Mouse (Mus musculus) midbrain, embryonic 14.5 days (tissue): ENCODE data around the gene Spdef. TPM values are rescaled to one million over a fixed set of nuclear protein-coding genes. Genes with fewer than 3 reads are reported as not detected.

Source experiments
- ATAC-seq: fragments of 200-750 bp; cut with Nextera tagmentation; 2 replicates; pipeline ENCODE4 v1.8.0; 2017; ENCODE audit warnings: moderate number of reproducible peaks, moderate library complexity; ENCODE audit not compliant: low FRiP score, low TSS enrichment
- DNase-seq: peaks from one replicate; pipeline ENCODE4 v3.0.0-alpha.2; 2015
- H3K27ac ChIP-seq: fragments of 300-500 bp; sonication (generic); replicated peaks from 2 replicates; pipeline ENCODE4 v1.5.1; 2014; ENCODE audit warnings: mild to moderate bottlenecking, low read depth, low read length, moderate library complexity
- H3K27me3 ChIP-seq: fragments of 300-500 bp; sonication (generic); 2 replicates; pipeline ENCODE4 v1.6.1; 2014; ENCODE audit warnings: low read length, control low read depth, mixed read lengths; ENCODE audit not compliant: control insufficient read depth, insufficient read depth
- H3K36me3 ChIP-seq: fragments of 300-500 bp; sonication (generic); 2 replicates; pipeline ENCODE4 v1.6.1; 2014; ENCODE audit warnings: low read length, control low read depth; ENCODE audit not compliant: control insufficient read depth, insufficient read depth
- H3K4me1 ChIP-seq: fragments of 300-500 bp; sonication (generic); 2 replicates; pipeline ENCODE4 v1.6.1; 2014; ENCODE audit warnings: mild to moderate bottlenecking, antibody characterized with exemption, low read length, control low read depth; ENCODE audit not compliant: control insufficient read depth, insufficient read depth
- H3K4me2 ChIP-seq: fragments of 300-500 bp; sonication (generic); 2 replicates; pipeline ENCODE4 v1.6.1; 2014; ENCODE audit warnings: mild to moderate bottlenecking, low read length, moderate library complexity
- H3K4me3 ChIP-seq: fragments of 300-500 bp; sonication (generic); replicated peaks from 2 replicates; pipeline ENCODE4 v1.5.1; 2014; ENCODE audit warnings: low read depth, low read length
- H3K9ac ChIP-seq: fragments of 300-500 bp; sonication (generic); replicated peaks from 2 replicates; pipeline ENCODE4 v1.6.1; 2014; ENCODE audit warnings: mild to moderate bottlenecking, low read length, moderate library complexity
- H3K9me3 ChIP-seq: fragments of 300-500 bp; sonication (generic); 2 replicates; pipeline ENCODE4 v1.6.1; 2016; ENCODE audit warnings: low read length, control low read depth, mixed read lengths; ENCODE audit not compliant: control insufficient read depth
- WGBS: fragments of 180-500 bp; shearing (Covaris S2); extraction: QIAGEN DNeasy Blood & Tissue Kit; methylation state at CpG from one replicate; pipeline ENCODE4 v1.1.7; 2014; 5-methylcytosine and 5-hydroxymethylcytosine counted together
- polyA plus RNA-seq: library from polyadenylated mRNA; unstranded; fragments of >200 nt; fragmentation: Nextera tagmentation; extraction: Ambion mirVana; gene quantifications from 2 replicates; pipeline ENCODE4 v1.2.1, GENCODE M21; 2014

Gene Spdef
- polyA plus RNA-seq, 1 experiment from 2014 or later: 1.5 TPM

DNA sequence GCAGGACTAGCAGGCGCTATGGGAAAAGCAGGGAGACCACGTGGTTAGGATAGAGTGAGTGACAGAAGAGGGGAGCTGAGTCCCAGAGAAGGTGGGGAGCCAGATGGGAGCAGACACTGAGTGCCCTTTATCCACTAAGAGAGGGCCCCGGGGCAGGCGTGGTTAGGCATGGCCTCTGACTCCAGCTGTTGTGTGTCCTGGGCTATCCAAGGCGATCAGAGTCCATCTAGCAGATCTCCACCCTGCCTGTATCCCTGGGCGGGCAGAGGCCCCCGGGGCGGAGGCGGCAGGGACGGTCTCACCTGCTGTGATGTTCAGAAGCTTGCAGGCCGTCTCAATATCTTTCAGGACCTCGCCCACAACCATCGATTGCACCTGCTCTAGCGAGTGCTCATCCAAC lies 9.1 kb downstream of the Spdef start:
- no peak overlapping the region for H3K27ac ChIP-seq
- DNase-seq: no peak
- no peaks in the 10 kb centered on the region for H3K9me3 ChIP-seq
- WGBS: 68% methylated on average over 14 of the region's 14 CpGs
- 0 out of 2 replicates have a peak, but pooled peaks cover 7% of the 10 kb centered on the region for H3K4me1 ChIP-seq
- no peaks in the 10 kb centered on the region for H3K36me3 ChIP-seq
- ATAC-seq: no peak
- no peak overlapping the region for H3K4me2 ChIP-seq
- H3K4me3 ChIP-seq: no peak overlapping the region
- H3K9ac ChIP-seq: no peak overlapping the region
- H3K27me3 ChIP-seq: no peaks in the 10 kb centered on the region

DNA sequence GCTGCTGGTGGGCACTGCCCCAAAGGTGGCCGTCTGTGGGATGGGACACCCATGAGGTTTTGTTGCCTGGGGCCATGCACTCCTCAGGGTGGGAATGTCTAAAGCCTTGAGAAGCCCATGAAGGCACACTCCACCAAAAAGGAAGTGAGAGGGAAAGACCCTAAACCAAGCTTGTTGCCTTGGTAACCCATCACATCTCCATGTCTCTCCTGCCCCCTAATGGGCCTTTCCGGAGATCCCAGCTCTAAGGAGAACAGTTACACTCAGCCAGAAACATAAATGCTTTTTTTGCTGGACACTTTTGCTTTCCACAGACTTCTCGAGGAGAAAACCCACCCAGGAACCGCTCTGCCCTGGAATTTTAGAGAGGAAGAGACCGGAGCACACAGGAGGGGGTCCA lies 10.5 kb downstream of the Spdef start:
- WGBS: 51% methylated on average over 5 of the region's 5 CpGs
- H3K4me3 ChIP-seq: no peak overlapping the region
- no peak for ATAC-seq

DNA sequence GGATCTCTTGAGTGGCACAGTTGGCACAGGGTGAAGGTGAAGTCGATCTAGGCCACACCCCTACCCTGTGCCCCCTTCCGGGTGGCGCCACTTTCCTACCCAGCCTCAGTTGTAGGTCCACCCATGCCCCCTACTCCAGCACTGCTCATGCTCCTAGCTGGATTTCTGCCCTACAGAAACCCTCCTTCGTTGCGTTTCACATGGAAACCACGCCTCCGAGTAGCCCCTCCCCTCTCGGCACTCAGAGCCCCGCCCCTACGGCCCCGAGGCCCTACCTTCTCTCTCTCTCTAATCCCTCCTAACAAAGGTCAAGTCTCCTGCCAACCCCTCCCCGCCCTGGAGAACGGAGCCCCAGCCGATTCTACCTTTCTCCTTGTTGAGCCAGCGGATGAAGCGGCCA lies 12.0 kb downstream of the Spdef start:
- Histone ChIP-seq H3K4me2 (peak overlapping the region; percentile 31), H3K9ac (no peak overlapping the region; the same call in 1 of the 2 replicates), H3K4me1 (0 out of 2 replicates have a peak, but pooled peaks cover 7% of the 10 kb centered on the region), H3K9me3 (no peaks in the 10 kb centered on the region), H3K27me3 (no peaks in the 10 kb centered on the region), H3K4me3 (no peak overlapping the region), H3K36me3 (no peaks in the 10 kb centered on the region), H3K27ac (no peak overlapping the region)
- DNase-seq (peak; percentile 54), ATAC-seq (peak; percentile 57; the same call in 1 of the 2 replicates)
- 2% methylated on average over 16 of the region's 16 CpGs for WGBS

More for the DNA sequence above, 10.5 kb downstream of the Spdef start:
- Histone ChIP-seq H3K27ac (no peak overlapping the region), H3K4me2 (no peak overlapping the region), H3K9me3 (no peaks in the 10 kb centered on the region), H3K4me1 (0 out of 2 replicates have a peak, but pooled peaks cover 7% of the 10 kb centered on the region), H3K27me3 (no peaks in the 10 kb centered on the region), H3K36me3 (no peaks in the 10 kb centered on the region), H3K9ac (no peak overlapping the region)
- peak; percentile 68 for DNase-seq

DNA sequence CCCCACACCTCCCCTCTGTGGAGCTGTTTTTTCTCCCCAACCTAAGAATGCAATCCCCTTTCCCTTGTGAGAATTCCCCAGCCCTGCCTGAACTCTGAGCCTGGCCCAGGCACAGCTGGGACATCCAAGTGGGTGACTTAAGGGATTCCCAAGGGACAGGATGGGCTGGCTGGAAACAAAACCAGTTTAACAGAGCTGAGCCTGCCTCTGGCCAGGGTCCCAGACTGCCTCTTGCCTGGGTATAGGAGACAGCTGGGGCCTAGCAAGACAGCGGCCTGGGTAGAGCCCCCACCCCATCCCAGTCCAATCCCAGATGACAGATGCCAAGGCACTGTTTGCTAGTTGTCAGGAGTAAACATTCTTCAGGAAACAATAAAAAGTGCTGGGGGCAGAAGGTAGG lies 15.9 kb downstream of the Spdef start:
- Histone ChIP-seq H3K9me3 (no peaks in the 10 kb centered on the region), H3K4me3 (no peak overlapping the region), H3K36me3 (no peaks in the 10 kb centered on the region), H3K27ac (no peak overlapping the region), H3K27me3 (no peaks in the 10 kb centered on the region), H3K9ac (no peak overlapping the region), H3K4me1 (0 out of 2 replicates have a peak, but pooled peaks cover 7% of the 10 kb centered on the region), H3K4me2 (no peak overlapping the region)
- ATAC-seq (no peak), DNase-seq (peak; percentile 40)
- WGBS: 54% methylated on average over 1 of the region's 1 CpGs

DNA sequence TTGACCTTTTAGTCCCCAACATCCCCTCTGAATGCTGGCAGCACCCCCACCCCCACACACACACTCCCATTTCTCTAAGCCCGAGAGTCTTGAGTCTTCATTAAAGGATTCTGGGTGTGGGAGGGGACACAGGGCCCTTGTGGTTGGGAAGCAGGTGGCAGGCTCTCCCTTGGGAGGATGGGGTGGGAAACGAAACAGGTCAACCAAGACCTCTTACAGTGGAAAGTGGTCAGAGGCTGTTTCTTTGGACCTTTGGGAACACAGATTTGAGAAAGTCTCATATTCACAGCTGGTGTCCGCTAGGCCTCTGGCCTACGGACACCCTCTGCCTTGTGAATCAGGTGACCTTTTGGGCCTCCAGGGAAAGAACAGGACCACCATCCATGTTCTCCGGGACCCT lies 19.1 kb downstream of the Spdef start:
- Histone ChIP-seq H3K4me2 (no peak overlapping the region), H3K4me1 (no peaks in the 10 kb centered on the region), H3K9ac (no peak overlapping the region), H3K27ac (no peak overlapping the region), H3K27me3 (no peaks in the 10 kb centered on the region), H3K4me3 (no peak overlapping the region), H3K9me3 (no peaks in the 10 kb centered on the region), H3K36me3 (0 out of 2 replicates have a peak, but pooled peaks cover 3% of the 10 kb centered on the region)
- DNase-seq (no peak), ATAC-seq (no peak)
- 67% methylated on average over 5 of the region's 5 CpGs for WGBS

DNA sequence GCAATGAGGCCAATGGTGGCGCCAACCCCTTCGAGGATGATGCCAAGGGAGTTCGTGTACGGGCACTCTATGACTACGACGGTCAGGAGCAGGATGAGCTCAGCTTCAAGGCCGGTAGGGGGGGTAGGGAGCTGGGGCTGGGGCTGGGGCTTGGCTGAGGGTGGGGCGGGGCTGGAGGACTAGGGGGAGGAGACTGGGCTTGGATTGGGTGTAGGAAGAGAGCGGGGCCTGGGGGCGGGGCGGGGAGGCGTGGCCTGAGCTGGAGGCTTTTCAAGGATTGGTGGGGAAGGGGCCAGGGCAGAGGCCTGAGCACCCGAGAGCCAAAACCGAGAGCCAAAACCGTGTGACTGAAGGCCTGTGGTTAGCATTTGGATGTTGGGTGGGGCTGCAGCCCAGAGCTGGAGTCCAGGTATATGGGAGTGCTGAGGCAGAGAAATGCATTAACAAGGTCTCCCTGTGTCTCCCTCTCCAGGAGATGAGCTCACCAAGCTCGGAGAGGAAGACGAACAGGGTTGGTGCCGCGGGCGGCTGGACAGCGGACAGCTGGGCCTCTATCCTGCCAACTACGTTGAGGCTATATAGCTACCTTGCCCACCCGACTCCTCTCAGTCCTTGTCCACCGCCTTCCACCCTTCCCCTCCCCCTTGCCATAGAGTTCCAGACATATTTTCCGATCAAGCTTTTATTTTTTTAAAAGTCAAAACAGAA lies 20.6 kb downstream of the Spdef start:
- Histone ChIP-seq H3K36me3 (0 out of 2 replicates have a peak, but pooled peaks cover 5% of the 10 kb centered on the region), H3K4me2 (peak overlapping the region; percentile 48), H3K27me3 (no peaks in the 10 kb centered on the region), H3K4me1 (no peaks in the 10 kb centered on the region), H3K4me3 (peak overlapping the region; percentile 8; the same call in 1 of the 2 replicates), H3K9me3 (no peaks in the 10 kb centered on the region), H3K27ac (no peak overlapping the region), H3K9ac (no peak overlapping the region)
- peak; percentile 86 for DNase-seq
- 4% methylated on average over 24 of the region's 25 CpGs for WGBS
- peak; percentile 80 for ATAC-seq

DNA sequence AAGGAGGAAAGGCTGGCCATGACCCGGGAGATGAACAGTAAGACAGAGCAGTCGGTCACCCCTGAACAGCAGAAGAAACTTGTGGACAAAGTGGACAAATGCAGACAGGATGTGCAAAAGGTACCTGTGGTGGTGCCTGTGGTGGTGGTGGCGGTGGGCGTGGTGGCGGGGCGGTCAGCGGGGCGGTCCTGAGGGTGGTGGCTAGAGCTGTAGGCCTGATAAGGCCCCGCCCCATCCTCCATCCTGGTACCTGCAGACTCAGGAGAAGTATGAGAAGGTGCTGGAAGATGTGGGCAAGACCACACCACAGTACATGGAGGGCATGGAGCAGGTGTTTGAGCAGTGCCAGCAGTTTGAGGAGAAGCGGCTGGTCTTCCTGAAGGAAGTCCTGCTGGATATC lies 23.1 kb downstream of the Spdef start:
- Histone ChIP-seq H3K4me2 (no peak overlapping the region), H3K4me1 (no peaks in the 10 kb centered on the region; the same call in 1 of the 2 replicates), H3K9ac (no peak overlapping the region), H3K9me3 (no peaks in the 10 kb centered on the region), H3K27ac (no peak overlapping the region), H3K4me3 (no peak overlapping the region), H3K27me3 (no peaks in the 10 kb centered on the region), H3K36me3 (0 out of 2 replicates have a peak, but pooled peaks cover 5% of the 10 kb centered on the region)
- 41% methylated on average over 10 of the region's 10 CpGs for WGBS
- DNase-seq (no peak), ATAC-seq (no peak)

DNA sequence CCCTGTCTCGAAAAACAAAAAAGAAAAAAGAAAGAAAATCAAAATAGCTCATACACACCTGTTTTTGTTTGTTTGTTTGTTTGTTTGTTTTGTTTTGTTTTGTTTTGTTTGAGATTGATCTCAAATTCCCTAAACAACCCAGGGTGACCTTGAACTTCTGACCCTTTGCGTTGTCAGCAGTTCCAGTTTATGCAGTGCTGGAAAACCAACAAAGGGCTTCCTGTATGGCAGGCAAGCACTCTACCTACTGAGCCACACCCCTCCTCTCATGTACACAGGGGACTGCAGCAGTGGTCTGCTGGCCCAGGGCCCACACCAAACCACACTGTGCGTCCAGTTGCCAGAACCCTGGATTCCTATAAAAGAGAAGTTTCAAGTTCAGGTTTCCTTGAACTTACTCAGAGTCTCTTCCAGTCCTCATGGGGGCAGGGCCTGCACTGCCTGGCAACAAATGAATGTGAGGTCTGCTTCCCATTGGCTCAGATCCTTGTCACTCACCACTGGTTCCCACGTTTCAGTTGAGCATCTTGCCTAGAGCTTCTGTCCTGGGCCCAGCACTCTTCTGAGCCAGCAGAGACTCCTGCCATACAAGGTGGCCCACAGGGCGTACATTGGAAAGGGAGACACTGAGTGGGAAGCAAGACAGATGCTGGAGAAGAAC lies 24.7 kb downstream of the Spdef start:
- Histone ChIP-seq H3K36me3 (0 out of 2 replicates have a peak, but pooled peaks cover 5% of the 10 kb centered on the region), H3K9me3 (0 out of 2 replicates have a peak, but pooled peaks cover 3% of the 10 kb centered on the region), H3K27ac (no peak overlapping the region), H3K27me3 (no peaks in the 10 kb centered on the region), H3K4me3 (no peak overlapping the region), H3K9ac (no peak overlapping the region), H3K4me2 (no peak overlapping the region), H3K4me1 (no peaks in the 10 kb centered on the region; the same call in 1 of the 2 replicates)
- WGBS: 68% methylated on average over 5 of the region's 5 CpGs
- ATAC-seq: no peak
- peak; percentile 45 for DNase-seq
